ENCODE assay signal across 20 mouse cellular contexts in the genomic region with DNA sequence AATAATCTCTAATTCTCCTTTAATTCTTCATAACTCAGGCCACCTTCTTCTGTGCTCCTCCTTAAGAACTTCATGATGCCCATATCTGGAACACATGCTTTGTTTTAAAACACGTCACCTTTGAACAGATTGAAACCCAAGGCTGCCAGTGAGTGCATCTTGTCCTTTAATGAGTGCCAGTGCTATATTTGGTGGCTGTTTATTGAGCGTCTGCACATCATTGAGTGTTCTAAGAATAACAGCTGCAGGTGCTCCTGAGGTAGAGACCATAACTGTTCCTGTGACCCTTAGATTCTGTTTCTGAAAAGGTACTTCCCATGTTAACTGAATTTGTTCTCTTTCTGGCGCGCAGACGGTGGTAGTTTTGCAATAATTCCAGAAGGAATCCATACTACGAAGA.
"Had no signal": no experiment of that assay in that cellular context is flagged by ENCODE, and none has a peak within 500 bp of the region (broad histone marks: within the 10 kb centered on the region; RNA-seq: fewer than 3 reads in every experiment).

No protein-coding gene starts in this region.

- H3K4me3 ChIP-seq: midbrain, embryonic 10.5 days; midbrain, embryonic 12.5 days; myocyte; neural tube, embryonic 13.5 days; neural tube, embryonic 15.5 days; stomach, embryonic 15.5 days had no signal

- H3K9ac ChIP-seq: lung, embryonic 14.5 days; midbrain, embryonic 12.5 days; neural tube, embryonic 13.5 days; neural tube, embryonic 15.5 days; stomach, embryonic 15.5 days had no signal

- H3K4me1 ChIP-seq: midbrain, embryonic 10.5 days; midbrain, embryonic 12.5 days; neural tube, embryonic 13.5 days; neural tube, embryonic 15.5 days; stomach, embryonic 15.5 days had no signal

- H3K9me3 ChIP-seq: midbrain, embryonic 10.5 days; midbrain, embryonic 12.5 days; neural tube, embryonic 13.5 days; neural tube, embryonic 15.5 days; stomach, embryonic 15.5 days had no signal

- H3K36me3 ChIP-seq: midbrain, embryonic 10.5 days; midbrain, embryonic 12.5 days; neural tube, embryonic 13.5 days; neural tube, embryonic 15.5 days; stomach, embryonic 15.5 days had no signal

- H3K27ac ChIP-seq: midbrain, embryonic 10.5 days; midbrain, embryonic 12.5 days; neural tube, embryonic 13.5 days; neural tube, embryonic 15.5 days; stomach, embryonic 15.5 days; stomach, postnatal 0 days had no signal

- DNase-seq: lung, adult 18-20 months; lung, embryonic 14.5 days; lung, postnatal 10 days; lung, postnatal 4 days; midbrain, embryonic 14.5 days; retina, postnatal 1 day; right cerebral cortex, adult 18-20 months; right cerebral cortex, postnatal 25 days; right cerebral cortex, postnatal 4 days; spleen, adult 18-20 months; thymus, adult 2 months; thymus, postnatal 25 days; thymus, postnatal 4 days had no signal

- H3K4me2 ChIP-seq: lung, embryonic 14.5 days; midbrain, embryonic 12.5 days; neural tube, embryonic 13.5 days; neural tube, embryonic 15.5 days; stomach, embryonic 15.5 days had no signal

- H3K27me3 ChIP-seq: midbrain, embryonic 12.5 days; neural tube, embryonic 13.5 days; neural tube, embryonic 15.5 days; stomach, embryonic 15.5 days had no signal
